Mouse (Mus musculus) bone marrow, adult 2 months (tissue): ENCODE results near the gene Ehd1. TPM values are rescaled to one million over a fixed set of nuclear protein-coding genes. Genes with fewer than 3 reads are reported as not detected.

ENCODE experiments used
- H3K27ac ChIP-seq: fragments of 200-500 bp; 2 replicates; pipeline ENCODE4 v1.5.1; 2012; ENCODE audit warnings: low read depth, mild to moderate bottlenecking, control low read depth, inconsistent platforms, low read length; ENCODE audit not compliant: control insufficient read depth, poor library complexity, insufficient read depth
- H3K4me1 ChIP-seq: fragments of 200-500 bp; 2 replicates; pipeline ENCODE4 v1.6.1; 2011; ENCODE audit warnings: low read length; ENCODE audit not compliant: control insufficient read depth, insufficient read depth
- H3K4me3 ChIP-seq: fragments of 200-500 bp; replicated peaks from 2 replicates; pipeline ENCODE3; 2011; ENCODE audit warnings: mild to moderate bottlenecking, low read depth, low read length, control low read depth; ENCODE audit not compliant: control insufficient read depth
- CTCF ChIP-seq: fragments of 200-500 bp; IDR thresholded peaks from 2 replicates; pipeline ENCODE4 v1.5.1; 2011; ENCODE audit warnings: low read length, control low read depth; ENCODE audit not compliant: control insufficient read depth, insufficient read depth
- POLR2A ChIP-seq: fragments of 200-500 bp; IDR thresholded peaks from 2 replicates; pipeline ENCODE4 v1.6.1; 2011; ENCODE audit warnings: low read depth, mild to moderate bottlenecking, control low read depth, low read length, borderline replicate concordance; ENCODE audit not compliant: control insufficient read depth
- WGBS: fragments of 180-500 bp; shearing (Covaris S2); methylation state at CpG from one replicate; pipeline ENCODE4 v1.1.7; 2018; 5-methylcytosine and 5-hydroxymethylcytosine counted together
- polyA plus RNA-seq: library from polyadenylated mRNA; stranded (reverse); fragments of >200 nt; gene quantifications from 2 replicates; pipeline ENCODE4 v1.2.4, GENCODE M21; 2011; ENCODE audit warnings: low replicate concordance; ENCODE audit not compliant: missing spikeins, insufficient read depth, insufficient read length

The Ehd1 gene
- polyA plus RNA-seq, 1 experiment, result 63.1 TPM

- Histone ChIP-seq H3K4me3 (peak overlapping the region; percentile 37), H3K4me1 (peaks cover 16% of the 10 kb centered on the region), H3K27ac (peak overlapping the region; percentile 2; the same call in 1 of the 2 replicates)
- TF ChIP-seq CTCF, result no peak
- TF ChIP-seq POLR2A, result no peak
- WGBS, result 67% methylated on average over 10 of the region's 10 CpGs
Observed at GRCm38 (mm10) chr19:6346661-6347060, 70.1 kb downstream of the Ehd1 start.

GRCm38 (mm10) chr19:6347615-6348014, 71.1 kb downstream of the Ehd1 start:
- WGBS, result 84% methylated on average over 4 of the region's 4 CpGs
- Histone ChIP-seq H3K4me1 (peaks cover 19% of the 10 kb centered on the region), H3K27ac (no peak overlapping the region), H3K4me3 (no peak overlapping the region)
- no peak for TF ChIP-seq CTCF
- no peak for TF ChIP-seq POLR2A

GRCm38 (mm10) chr19:6348717-6349116, 72.2 kb downstream of the Ehd1 start:
- WGBS, result 29% methylated on average over 9 of the region's 9 CpGs
- Histone ChIP-seq H3K4me3 (no peak overlapping the region), H3K4me1 (peaks cover 14% of the 10 kb centered on the region), H3K27ac (no peak overlapping the region; the same call in 1 of the 2 replicates)
- TF ChIP-seq CTCF (no peak), POLR2A (no peak)

GRCm38 (mm10) chr19:6349215-6349983, 72.9 kb downstream of the Ehd1 start:
- H3K4me1 ChIP-seq, result peaks cover 14% of the 10 kb centered on the region
- WGBS, result 12% methylated on average over 14 of the region's 14 CpGs
- peak overlapping the region; percentile 17 for H3K27ac ChIP-seq
- H3K4me3 ChIP-seq, result no peak overlapping the region
- no peak for TF ChIP-seq POLR2A
- no peak for TF ChIP-seq CTCF

Other genes with a start within 250 kb of the Ehd1 start
- 30.5 and 58.5 TPM in 2 replicates for gene Syvn1, start 230.1 kb upstream of the Ehd1 start, polyA plus RNA-seq
- 29.9 and 52.5 TPM in 2 replicates for gene Mrpl49, start 218.9 kb upstream of the Ehd1 start, polyA plus RNA-seq
- gene Fau, start 218.9 kb upstream of the Ehd1 start, polyA plus RNA-seq, result 2,232 and 4,155 TPM in 2 replicates
- 8.4 and 14.3 TPM in 2 replicates for gene Znhit2, start 215.5 kb upstream of the Ehd1 start, polyA plus RNA-seq
- 5.9 and 12.3 TPM in 2 replicates for gene Tm7sf2, start 208.4 kb upstream of the Ehd1 start, polyA plus RNA-seq
- gene Vps51, start 199.5 kb upstream of the Ehd1 start, polyA plus RNA-seq, result 48.4 and 85.1 TPM in 2 replicates
- gene Tmem262, start 196.7 kb upstream of the Ehd1 start, polyA plus RNA-seq, result not detected in 2 replicates
- gene Gm28374, start 194.5 kb upstream of the Ehd1 start, polyA plus RNA-seq, result not detected in 2 replicates
- 12.2 and 22.8 TPM in 2 replicates for gene Zfpl1, start 191.8 kb upstream of the Ehd1 start, polyA plus RNA-seq
- 28.8 and 31.0 TPM in 2 replicates for gene Cdca5, start 191.7 kb upstream of the Ehd1 start, polyA plus RNA-seq
- 6.6 and 6.9 TPM in 2 replicates for gene AC131692.1, start 182.3 kb upstream of the Ehd1 start, polyA plus RNA-seq
- gene Naaladl1, start 170.9 kb upstream of the Ehd1 start, polyA plus RNA-seq, result 5.2 and 5.3 TPM in 2 replicates
- 2.5 and 6.0 TPM in 2 replicates for gene Sac3d1, start 158.1 kb upstream of the Ehd1 start, polyA plus RNA-seq
- 33.2 and 38.4 TPM in 2 replicates for gene Snx15, start 148.4 kb upstream of the Ehd1 start, polyA plus RNA-seq
- gene Batf2, start 135.7 kb upstream of the Ehd1 start, polyA plus RNA-seq, result 0.93 TPM in 1 of 2 replicates, not detected in the other
- 19.6 and 20.5 TPM in 2 replicates for gene Arl2, start 135.2 kb upstream of the Ehd1 start, polyA plus RNA-seq
- not detected in 2 replicates for gene Majin, start 92.3 kb upstream of the Ehd1 start, polyA plus RNA-seq
- gene Gpha2, start 50.3 kb upstream of the Ehd1 start, polyA plus RNA-seq, result not detected in 2 replicates
- 21.0 and 43.9 TPM in 2 replicates for gene Ppp2r5b, start 40.9 kb upstream of the Ehd1 start, polyA plus RNA-seq
- 17.0 and 36.4 TPM in 2 replicates for gene Atg2a, start 35.1 kb upstream of the Ehd1 start, polyA plus RNA-seq
- 7.2 and 13.6 TPM in 2 replicates for gene Cdc42bpg, start 29.7 kb downstream of the Ehd1 start, polyA plus RNA-seq
- gene Men1, start 58.3 kb downstream of the Ehd1 start, polyA plus RNA-seq, result 17.7 and 33.1 TPM in 2 replicates
- gene Map4k2, start 64.4 kb downstream of the Ehd1 start, polyA plus RNA-seq, result 128 and 324 TPM in 2 replicates
- 120 and 184 TPM in 2 replicates for gene Sf1, start 87.0 kb downstream of the Ehd1 start, polyA plus RNA-seq
- 3.7 and 4.3 TPM in 2 replicates for gene Pygm, start 107.7 kb downstream of the Ehd1 start, polyA plus RNA-seq
- 656 and 1,280 TPM in 2 replicates for gene Rasgrp2, start 122.6 kb downstream of the Ehd1 start, polyA plus RNA-seq
- gene Nrxn2, start 142.0 kb downstream of the Ehd1 start, polyA plus RNA-seq, result 2.0 and 8.8 TPM in 2 replicates